Mouse (Mus musculus) hindlimb bud, embryonic 11.5 days (tissue): ENCODE results near the gene Samm50.
"Not testable (repeated sequence)": the region's sequence is repeated elsewhere in the genome, so short reads cannot be mapped to it uniquely, and the experiment has no call there.

ENCODE experiments used
- DNase-seq: peaks from one replicate; pipeline ENCODE4 v3.0.0-alpha.2; 2012; ENCODE audit warnings: low read depth, low spot score; ENCODE audit errors: extremely low spot score

Gene Samm50

DNA sequence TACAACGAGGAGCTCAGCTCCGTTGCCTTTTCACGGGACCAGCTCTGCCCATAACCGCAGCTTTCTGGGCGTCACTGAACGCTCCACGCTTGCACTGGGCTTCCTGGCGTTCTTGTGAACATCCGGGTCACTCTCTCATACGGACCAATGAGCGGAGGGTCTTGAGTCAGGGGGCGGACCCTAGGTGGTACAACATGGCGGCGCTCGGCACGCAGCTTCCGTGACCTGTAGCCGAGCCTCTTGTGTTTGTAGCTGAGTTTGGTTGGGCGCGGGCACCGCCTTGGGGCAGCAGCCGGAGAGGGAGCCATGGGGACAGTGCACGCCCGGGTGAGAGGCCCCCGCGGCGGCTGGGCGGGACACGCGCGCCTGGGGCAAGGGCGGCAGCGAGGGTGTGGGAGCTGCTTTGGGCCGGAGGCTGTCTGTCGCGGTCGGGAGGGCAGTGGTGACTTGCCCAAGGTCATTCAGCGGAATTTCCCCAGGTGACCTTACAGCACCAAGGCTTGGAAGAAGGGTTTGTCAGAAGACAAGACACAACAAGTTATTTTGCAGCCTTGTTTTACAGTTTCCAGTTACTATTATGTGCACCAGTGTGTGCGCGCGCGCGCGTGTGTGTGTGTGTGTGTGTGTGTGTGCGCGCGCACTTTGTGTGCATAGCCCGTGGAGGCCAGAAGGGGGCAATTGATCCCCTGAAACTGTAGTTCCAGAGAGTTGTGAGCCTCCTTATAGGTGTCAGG, at the start of gene Samm50:
TSS of gene Samm50 (plus strand) at position 184 of the 734 bp plus-strand sequence.
- DNase-seq: peak; percentile 87

DNA sequence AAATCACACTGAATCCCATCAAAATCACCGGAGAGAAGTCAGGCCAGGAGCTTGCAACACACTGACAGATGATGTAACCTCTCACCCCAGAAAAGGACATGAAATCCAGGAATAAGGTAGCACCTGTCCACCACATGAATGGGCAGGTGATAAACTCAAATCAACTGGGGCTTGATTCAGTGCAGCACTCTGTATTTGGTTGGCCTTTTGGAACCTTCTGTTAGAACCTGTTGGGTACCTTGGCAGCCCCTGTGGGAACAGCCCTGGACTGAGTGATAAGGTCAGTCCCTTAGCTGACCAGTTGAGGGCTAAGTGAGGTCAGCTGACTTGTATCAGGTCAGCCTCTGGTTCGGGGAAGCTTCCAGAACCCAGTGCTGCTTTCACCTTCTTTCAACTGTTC, 35.9 kb upstream of the Samm50 start:
- no peak for DNase-seq

DNA sequence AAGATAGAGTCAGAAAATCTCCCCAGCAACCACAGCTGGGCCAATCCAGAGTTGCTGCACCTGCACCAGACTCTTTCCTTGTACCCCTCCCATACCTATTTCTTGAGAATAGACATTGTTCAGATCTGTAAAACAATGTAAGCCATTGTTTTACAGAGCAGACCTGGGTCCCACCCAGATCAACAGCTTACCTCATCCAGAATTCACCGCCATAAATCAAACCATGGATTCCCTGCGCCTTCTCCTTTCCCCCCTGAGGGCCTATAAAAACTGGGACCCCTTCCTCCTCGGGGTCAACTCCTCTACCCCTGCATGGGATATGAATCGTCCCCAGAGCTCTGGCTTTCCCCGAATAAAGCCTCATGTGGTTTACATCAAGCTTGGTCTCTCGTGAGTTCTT, 34.5 kb upstream of the Samm50 start:
- not testable (repeated sequence) for DNase-seq

DNA sequence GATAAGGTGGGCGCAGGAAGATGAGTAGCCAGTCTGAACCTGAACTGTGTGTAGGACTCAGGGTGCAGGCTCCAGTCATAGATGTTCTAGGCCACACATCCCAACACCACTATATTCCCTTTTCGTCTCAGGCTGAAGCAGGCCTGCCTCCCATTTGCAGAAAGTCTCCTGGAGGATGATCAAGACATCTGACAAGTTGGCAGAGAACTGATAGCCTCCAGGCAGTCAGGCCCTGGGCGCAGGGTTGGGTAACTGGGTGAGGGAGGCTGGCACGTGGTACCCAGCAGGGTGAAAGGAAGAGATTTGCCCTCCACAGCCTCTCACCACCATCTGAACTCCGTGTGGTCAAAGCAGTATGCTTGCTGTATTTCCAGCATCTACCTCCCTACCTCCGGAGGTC, 30.2 kb upstream of the Samm50 start:
- DNase-seq: no peak

DNA sequence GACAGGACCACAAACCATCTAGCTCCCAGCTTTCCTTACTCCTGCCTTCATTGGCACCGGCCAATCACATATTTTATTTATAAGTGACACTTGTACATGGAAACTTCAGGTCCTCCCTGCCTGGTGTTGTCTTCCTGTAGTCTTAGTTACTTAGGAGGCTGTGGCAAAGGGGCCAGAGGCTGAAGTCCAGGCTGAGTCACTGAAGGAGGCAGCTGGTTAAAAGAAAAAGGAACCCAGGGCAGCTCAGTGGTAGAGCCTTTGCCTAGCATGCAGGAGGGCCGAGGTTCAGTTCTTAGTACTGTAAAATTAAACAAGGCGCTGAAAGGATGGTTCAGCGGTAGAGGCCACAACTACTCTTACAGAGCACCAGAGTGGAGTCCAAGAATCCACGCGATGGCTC, 25.2 kb upstream of the Samm50 start:
- DNase-seq: no peak

DNA sequence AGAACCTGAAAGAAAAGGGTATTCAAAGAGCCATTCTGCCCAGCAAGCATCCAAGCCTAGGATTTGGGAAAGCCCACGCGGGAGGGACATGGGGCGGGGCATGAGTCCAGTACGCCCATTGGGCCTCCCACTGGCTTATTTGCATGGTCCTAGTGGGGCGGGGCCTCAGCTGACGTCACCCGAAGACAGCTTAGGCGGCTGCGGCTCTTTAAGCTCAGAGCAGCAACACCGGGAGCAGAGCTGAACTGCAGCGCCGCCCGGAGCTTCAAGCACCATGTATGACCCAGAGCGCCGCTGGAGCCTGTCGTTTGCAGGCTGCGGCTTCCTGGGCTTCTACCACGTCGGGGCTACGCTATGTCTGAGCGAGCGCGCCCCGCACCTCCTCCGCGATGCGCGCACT, 24.4 kb upstream of the Samm50 start, which contains the start of gene Pnpla3:
TSS of gene Pnpla3 (plus strand) at position 238 of the 400 bp plus-strand sequence.
- peak; percentile 74 for DNase-seq

DNA sequence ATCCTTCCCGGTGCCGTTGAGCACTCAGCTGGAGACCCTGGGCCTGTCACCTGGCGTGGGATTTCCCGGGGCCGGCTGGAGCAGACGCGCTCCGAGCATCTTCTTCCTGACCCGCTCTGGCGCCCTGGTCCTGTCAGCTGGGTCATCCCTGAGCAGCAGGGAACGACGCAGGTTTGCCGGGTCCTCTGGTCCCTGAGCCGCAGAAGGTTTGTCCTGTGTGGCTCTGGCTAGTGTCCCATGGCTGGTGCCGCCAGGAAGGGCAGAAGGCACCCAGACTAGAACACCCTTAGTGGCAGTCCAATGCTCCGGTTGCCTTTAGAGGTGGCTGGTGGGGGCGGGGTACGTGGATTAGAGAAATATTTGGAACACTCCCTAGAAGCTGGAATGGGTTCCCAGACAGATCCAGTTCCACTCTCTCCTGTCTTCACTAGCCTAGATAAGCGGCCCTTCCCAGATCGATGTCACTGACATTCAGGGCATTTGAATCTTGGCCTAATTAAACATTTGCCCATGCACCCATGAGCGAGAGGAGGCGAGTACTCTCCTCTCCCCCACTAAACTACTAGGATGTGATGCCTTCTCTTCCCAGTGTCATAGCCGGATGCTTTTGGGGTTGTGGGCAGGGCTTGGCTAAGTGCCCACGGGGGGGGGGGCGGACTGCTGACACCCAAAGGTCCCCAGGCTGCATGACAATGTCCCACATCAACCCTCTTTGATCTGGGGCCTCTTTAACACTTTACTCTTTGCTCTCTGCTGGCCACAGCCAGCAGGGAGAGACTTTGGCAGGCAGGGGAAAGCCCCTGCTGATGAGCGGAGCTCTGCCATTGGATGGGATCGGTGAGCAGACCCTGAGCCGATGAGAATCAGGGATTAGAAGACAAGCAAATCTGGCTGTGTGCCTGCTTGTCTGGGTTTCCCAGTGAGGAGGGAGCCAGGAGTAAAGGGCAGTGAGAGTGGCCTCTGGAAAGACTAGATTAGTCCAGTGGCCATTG, 23.6 kb upstream of the Samm50 start:
- no peak for DNase-seq

DNA sequence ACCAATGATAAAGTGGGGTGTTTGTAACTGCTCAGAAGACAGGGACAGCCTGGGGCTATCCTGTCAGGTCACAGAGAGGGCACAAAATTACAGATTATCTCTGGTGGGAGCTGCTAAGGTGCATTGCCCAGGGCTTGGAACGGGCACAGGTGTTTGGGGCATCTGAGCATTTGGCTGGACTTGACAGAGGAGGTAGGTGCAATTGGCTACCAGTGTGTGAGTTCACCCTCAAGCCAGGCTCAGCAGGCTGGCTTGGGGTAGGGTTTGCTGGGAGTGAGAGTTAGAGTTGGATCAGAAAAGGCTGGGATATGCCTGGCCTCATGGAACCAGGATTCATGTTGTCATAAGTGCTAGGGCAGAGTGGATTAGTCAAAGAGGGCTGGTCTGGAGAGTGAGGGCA, 22.5 kb upstream of the Samm50 start:
- no peak for DNase-seq

DNA sequence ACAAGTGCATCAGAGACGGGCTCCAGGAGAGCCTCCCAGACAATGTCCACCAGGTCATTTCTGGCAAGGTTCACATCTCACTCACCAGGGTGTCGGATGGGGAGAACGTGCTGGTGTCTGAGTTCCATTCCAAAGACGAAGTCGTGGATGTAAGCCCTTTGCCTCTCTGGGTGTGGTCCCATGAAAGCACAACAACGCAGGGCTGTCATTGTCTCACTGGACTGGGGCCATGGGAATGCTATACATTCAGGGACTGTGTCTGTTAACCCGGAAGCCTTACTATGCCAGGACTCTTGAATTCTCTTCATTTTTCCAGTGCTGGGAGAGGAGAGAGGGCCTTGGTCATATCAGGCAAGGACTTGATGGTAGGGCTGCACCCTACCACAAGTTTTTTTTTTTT, 20.9 kb upstream of the Samm50 start:
- no peak for DNase-seq

DNA sequence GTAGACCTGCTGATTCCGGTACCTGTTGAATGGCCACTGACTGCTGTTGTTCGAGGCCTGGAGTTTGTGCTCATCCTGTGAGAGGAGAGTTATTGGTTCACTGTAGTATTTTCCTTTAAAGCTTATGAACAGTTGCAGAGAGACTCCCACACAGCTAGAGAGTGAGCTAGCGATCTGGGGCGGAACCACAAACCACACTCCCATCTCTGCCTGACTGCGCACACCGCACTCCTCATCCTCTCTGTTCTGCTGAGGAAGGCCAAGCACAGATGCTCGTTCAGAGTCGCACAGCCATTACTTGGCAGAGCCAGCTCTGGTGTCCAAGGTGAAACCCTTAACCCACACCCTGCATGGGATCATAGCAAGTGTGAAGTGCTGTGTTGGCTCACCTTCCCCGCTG, 13.3 kb upstream of the Samm50 start:
- no peak for DNase-seq

DNA sequence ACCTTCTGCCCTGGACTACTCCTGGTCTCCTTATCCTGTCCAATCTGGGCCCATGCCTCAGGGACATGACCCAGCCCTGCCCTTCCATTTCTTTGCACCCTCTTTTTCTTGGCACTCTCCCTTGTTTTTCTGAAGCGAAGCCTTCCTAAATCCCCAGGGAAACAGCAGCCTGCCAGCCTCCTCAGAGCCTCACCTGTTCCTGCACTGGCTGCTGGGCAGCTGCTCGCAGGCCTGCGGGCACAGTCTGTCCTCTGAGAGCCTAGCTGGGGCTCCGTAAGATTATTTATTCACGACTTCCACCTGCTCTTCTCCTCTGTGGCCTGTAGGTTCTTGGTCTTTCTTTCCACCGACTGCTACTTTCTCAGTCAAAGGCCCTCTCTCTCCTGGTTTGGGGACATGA, 10.0 kb upstream of the Samm50 start:
- DNase-seq: no peak

DNA sequence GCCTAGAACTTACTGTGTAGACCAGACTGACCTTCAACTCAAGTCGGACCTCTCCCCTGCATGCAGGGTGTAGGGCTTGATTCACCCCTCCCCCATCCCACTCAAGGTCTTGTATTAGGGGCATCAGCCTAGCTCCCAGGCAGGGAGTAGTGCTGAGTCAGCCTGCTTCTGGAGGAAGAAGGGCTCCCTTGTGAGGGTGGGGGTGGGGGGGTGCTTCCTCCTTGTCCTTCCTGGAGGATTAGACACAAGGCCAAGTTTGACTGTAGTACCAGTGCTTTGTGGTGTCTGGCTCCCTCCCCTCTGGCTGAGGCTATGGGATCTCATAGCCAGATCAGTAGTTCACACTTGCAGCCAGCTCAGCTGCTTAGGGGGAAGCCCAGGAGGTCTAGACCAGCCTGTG, 8.1 kb upstream of the Samm50 start:
- DNase-seq: no peak

DNA sequence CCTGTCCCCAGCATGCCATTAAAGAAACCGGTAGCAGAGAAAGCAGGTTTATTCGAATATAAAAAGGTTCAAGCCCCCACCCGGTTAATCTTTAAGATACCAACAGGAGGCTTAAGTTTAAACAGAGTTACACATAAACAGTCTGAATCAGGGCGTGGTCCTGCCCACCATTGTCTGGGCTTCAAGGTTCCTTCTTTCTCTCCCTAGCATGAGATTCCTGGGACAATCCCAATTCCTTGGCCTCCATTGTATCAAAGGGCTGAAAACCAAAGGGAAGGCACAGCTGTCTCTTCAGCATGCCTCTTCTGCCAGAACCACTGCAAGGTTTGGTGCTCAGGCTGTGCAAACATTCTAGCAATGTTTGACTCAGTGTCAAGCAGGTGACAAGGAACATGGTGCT, 5.8 kb upstream of the Samm50 start:
- DNase-seq: no peak

DNA sequence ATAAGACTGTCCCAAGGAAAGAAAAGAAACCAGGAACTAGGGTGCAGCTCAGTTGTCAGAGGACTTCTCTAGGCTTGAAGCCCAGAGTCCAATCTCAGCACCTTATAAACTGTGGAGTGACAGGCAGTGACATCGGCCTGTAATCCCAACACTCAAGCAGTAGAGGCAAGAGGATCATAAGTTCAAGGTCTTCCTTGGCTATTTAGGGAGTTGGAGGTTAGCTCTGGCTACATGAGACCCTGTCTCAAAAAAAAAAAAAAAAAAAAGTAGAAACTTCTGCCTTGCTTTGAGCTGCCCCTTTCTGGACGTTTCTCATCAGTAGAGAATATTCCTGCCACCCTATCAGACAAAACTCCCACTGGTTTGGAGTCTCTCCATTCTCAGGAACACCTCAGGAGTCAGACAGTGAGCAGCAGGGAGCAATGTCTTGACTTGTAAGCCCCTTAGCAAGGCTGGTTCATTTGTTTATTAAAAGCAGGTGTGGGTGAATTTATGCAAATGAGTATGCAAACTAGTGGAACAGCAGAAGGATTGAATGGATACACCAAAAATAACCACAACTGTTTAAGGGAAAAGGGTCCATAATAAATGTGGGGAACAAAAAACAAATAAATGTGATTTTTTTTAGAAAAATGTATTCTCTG, 3.0 kb upstream of the Samm50 start:
- DNase-seq: no peak

DNA sequence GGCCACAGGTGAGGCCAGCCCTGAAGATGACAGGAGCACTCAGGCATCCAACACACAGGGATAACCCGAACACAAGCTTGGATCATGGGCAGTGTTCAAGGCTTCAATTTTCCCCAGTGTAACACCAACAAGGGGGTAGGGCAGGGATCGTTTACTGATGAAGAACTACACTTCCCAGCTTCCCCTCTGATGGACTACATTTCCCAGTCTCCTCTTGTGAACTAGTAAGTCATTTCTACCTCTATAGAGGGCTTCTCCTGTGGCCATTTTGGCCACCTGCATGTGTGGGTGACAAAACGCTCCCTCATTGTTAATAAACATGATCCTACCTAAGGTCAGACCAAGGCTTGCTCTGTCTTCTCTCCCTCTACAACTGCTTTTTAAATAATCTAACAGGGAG, 2.2 kb upstream of the Samm50 start:
- DNase-seq: no peak

DNA sequence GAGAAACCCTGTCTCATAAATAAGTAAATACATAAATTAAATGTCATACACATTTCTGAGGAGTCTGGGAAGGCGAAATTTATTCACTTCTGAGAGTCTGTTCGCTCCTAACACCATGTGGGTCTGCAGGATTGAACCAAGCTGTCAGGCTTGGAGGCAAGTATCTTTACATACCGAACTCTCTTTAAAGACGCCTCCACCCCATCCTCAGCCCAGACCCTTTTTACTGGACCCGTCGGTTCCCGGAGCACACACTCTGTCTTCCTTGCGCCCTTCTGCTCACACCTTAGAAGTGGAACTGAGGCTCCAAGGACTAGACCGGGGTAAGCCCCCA, 350 bp upstream of the Samm50 start:
- no peak for DNase-seq

DNA sequence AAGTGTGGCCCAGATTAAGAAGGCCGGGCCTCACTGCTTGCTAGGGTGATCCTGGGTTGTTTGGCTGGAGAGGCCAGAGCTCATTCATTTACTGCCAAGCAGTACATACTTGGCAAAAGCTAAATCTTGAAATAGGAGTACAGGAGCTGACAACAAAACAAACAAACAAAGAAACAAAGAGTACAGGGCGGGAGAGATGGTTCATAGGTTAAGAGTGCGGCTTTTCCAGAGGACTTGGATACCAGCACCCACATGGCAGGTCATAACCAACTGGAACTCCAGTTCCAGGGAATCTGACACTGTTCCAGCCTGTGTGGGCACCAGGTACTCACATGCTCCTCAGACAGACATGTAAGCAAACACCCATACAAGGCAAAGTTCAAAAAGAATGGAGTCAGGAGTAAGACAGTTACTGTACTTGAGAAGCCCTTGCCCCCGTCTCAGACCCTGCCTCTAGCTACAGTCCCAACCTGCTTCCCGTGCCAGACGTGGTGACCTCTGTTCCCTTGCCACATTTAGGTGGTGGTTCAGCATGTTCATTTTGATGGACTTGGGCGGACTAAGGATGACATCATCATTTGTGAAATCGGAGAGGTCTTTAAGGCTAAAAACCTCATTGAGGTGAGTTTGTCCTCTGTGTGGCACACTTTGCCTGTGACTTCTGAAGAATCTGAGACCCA, 4.6 kb downstream of the Samm50 start:
- no peak for DNase-seq

DNA sequence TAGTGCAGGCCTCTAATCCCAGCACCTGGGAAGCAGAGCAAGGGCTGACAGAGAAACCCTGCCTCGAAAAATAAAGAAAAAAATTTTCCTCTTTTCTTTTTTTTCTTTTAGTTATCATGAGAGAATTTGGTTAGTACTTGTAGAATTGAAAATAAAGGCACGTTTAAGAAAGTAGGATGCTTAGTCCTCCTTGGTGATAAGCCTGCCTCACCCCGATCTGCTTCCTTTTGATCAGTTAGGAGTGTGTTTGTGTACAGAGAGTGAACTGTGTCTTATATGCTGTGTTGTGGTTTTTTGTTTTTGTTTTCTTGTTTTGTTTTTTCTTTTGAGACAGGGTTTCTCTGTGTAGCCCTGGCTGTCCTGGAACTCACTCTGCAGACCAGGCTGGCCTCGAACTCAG, 15.3 kb downstream of the Samm50 start:
- no peak for DNase-seq

DNA sequence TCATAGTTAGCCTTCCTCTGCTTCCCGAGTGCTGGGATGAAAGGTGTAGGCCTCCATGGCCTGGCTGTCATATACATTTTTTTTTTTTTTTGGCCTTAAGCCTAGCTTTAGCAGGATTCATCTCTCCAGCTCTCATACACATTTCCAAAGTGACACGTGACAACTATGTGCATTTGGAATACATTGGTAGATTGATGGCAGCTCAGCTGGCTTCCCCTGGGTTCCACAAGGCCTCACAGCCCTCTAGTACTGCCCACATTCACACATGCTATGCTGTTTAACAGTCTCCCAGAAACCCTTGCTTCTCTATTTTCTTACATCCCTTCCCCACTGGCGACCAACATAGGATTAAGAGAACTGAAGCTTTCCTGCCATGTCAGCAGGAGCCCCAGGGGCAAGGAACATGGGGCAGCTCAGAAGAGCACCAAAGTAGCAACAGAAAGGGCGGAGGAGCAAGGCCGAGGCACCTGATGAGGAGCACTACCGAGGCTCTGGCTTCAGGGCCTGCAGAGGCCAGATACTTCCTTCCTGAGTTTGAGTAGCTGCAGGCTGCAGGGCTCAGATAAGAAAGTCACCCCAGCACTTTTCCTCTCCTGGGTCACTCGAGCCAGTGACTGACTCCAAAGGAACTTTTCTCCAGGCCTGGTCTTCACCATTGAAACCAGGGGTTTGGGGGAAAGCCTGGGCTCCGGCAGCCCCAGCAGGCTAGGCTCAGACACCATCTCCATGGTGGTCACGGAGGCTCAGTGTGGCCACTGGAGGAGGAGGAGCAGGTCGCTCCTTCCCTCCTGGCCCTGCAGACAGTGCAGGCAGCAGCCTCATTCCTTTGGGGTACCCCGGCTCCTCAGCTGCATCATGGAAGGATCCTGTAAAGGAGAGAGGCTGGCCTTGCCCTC, 17.7 kb downstream of the Samm50 start:
- no peak for DNase-seq

DNA sequence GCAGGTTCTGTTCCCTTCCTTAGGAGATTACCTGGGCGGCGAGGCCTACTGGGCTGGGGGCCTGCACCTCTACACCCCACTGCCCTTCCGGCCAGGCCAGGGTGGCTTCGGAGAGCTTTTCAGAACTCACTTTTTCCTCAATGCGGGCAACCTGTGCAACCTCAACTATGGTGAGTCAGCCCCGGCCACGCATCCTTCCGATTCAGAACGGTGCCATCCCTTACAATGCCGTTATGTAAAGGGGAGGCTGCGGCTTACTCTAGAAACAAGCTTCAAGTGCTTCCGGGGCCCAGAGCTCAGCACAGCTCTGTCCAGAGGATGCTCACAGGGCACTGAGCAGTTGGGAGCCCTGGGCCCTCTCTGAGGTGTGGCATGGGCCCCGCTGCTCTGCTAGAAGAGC, 18.4 kb downstream of the Samm50 start:
- no peak for DNase-seq
